Mouse (Mus musculus): ENCODE measurements around the gene Klrc2. TPM values are rescaled to one million over a fixed set of nuclear protein-coding genes. Genes with fewer than 3 reads are reported as not detected.

Gene Klrc2
- polyA plus RNA-seq, 1 experiment from 2014 or later, result 0.20 TPM

DNA sequence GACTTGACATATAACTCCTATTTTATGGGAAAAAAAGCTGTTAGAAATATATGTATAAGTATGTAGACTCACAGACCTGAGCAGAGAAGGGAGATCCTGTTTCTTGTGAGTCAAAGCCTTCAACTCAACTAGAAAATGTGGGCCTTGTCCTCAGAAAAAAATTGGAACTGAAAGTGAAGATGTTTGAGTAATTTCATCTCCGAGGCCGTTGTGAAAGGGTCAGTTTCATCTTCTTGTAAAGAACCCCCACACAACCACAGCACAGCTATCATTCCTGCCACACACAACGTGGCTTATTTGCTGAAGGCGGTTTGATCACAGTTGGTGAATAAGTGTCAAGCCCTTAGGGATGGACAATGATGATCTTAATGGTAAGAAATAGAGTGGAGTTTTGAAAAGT lies 36.8 kb downstream of the Klrc2 start, which contains the start of gene Klrk1:
TSS of gene Klrk1 (minus strand) at position 130 of the 400 bp plus-strand sequence.
- no peak for TF ChIP-seq CTCF (IDR thresholded peaks at IDR 0.05; ENCODE audit: low read depth)
- H3K4me2 ChIP-seq (replicated peaks; ENCODE audit: low read depth), result no peak within 1 kb of the TSS
- H3K4me1 ChIP-seq (replicated peaks; ENCODE audit: control insufficient read depth, insufficient read depth, low read length), result no peaks in the 10 kb centered on the region
- no peak within 1 kb of the TSS for H3K27ac ChIP-seq (ENCODE audit: low read depth, low read length)
- no peaks in the 10 kb centered on the region for H3K36me3 ChIP-seq (ENCODE audit: control insufficient read depth, insufficient read depth)
- H3K9me3 ChIP-seq (ENCODE audit: control insufficient read depth), result no peaks in the 10 kb centered on the region
- WGBS, result 75% methylated on average over 4 of the region's 4 CpGs
- no peaks in the 10 kb centered on the region for H3K27me3 ChIP-seq (replicated peaks; ENCODE audit: control insufficient read depth, insufficient read depth, low read length)
- ATAC-seq, result no peak
- no peak within 1 kb of the TSS for H3K9ac ChIP-seq (ENCODE audit: low read depth, low read length)
- H3K4me3 ChIP-seq (ENCODE audit: low read depth, low read length), result no peak within 1 kb of the TSS

DNA sequence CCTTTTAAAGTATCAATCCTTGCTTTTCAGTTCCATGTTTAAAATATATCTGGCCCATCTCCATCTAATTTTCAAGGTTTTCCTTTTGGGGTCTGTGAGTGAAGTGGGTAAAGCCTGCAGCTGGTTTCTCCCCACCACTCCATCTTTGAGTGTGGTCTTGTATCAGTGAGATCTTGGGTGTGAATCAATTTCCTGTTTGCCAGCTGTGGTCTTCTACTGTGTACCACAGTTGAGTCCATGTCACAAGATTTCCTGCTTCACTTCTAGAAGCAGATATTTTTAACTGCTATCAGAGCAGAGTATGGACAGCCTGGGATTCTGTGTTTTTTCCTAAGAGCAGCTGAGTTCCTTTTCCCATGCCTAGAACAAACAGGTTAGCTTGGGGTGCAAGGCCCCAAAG lies 52.1 kb downstream of the Klrc2 start:
- no peak for TF ChIP-seq CTCF (IDR thresholded peaks at IDR 0.05; ENCODE audit: low read depth)
- ATAC-seq, result no peak

More for the DNA sequence above, 52.1 kb downstream of the Klrc2 start:
- Histone ChIP-seq H3K27me3 (replicated peaks; ENCODE audit: control insufficient read depth, insufficient read depth, low read length) (no peaks in the 10 kb centered on the region), H3K9me3 (ENCODE audit: control insufficient read depth) (no peaks in the 10 kb centered on the region), H3K4me3 (ENCODE audit: low read depth, low read length) (no peak overlapping the region), H3K27ac (ENCODE audit: low read depth, low read length) (no peak overlapping the region), H3K4me2 (replicated peaks; ENCODE audit: low read depth) (no peak overlapping the region), H3K9ac (ENCODE audit: low read depth, low read length) (no peak overlapping the region), H3K36me3 (ENCODE audit: control insufficient read depth, insufficient read depth) (no peaks in the 10 kb centered on the region), H3K4me1 (replicated peaks; ENCODE audit: control insufficient read depth, insufficient read depth, low read length) (no peaks in the 10 kb centered on the region)

Small RNA genes within 50 kb of the gene (microRNA-seq; reads per million reads assigned to microRNA genes)
- not detected for gene Mir680-1

Other genes starting within 250 kb of the Klrc2 start
- gene Clec1a, start 208.7 kb downstream of the Klrc2 start, polyA plus RNA-seq (2015; fragmentation: Nextera tagmentation; extraction: Ambion mirVana), result 1.8 and 2.7 TPM in 2 replicates
- 0.07 and 0.13 TPM in 2 replicates for gene Olr1, start 153.5 kb downstream of the Klrc2 start, polyA plus RNA-seq (2015; fragmentation: Nextera tagmentation; extraction: Ambion mirVana)
- gene Tmem52b, start 148.1 kb downstream of the Klrc2 start, polyA plus RNA-seq (2015; fragmentation: Nextera tagmentation; extraction: Ambion mirVana), result 0.08 and 0.18 TPM in 2 replicates
- 30.7 and 31.8 TPM in 2 replicates for gene Gabarapl1, start 127.5 kb downstream of the Klrc2 start, polyA plus RNA-seq (2015; fragmentation: Nextera tagmentation; extraction: Ambion mirVana)
- gene Klre1, start 82.8 kb downstream of the Klrc2 start, polyA plus RNA-seq (2015; fragmentation: Nextera tagmentation; extraction: Ambion mirVana), result not detected in 2 replicates
- gene Klrd1, start 68.9 kb downstream of the Klrc2 start, polyA plus RNA-seq (2015; fragmentation: Nextera tagmentation; extraction: Ambion mirVana), result 0.99 and 1.4 TPM in 2 replicates
- 0.35 and 0.59 TPM in 2 replicates for gene Klrk1, start 36.8 kb downstream of the Klrc2 start, polyA plus RNA-seq (2015; fragmentation: Nextera tagmentation; extraction: Ambion mirVana)
- not detected in 2 replicates for gene Klrc3, start 17.4 kb downstream of the Klrc2 start, polyA plus RNA-seq (2015; fragmentation: Nextera tagmentation; extraction: Ambion mirVana)
- 0.09 and 0.29 TPM in 2 replicates for gene Klrc1, start 18.3 kb upstream of the Klrc2 start, polyA plus RNA-seq (2015; fragmentation: Nextera tagmentation; extraction: Ambion mirVana)
- gene Klri1, start 56.4 kb upstream of the Klrc2 start, polyA plus RNA-seq (2015; fragmentation: Nextera tagmentation; extraction: Ambion mirVana), result not detected in 2 replicates
- 0.04 and 0.05 TPM in 2 replicates for gene Klri2, start 79.8 kb upstream of the Klrc2 start, polyA plus RNA-seq (2015; fragmentation: Nextera tagmentation; extraction: Ambion mirVana)
- gene Gm156, start 123.6 kb upstream of the Klrc2 start, polyA plus RNA-seq (2015; fragmentation: Nextera tagmentation; extraction: Ambion mirVana), result not detected in 2 replicates
- gene Gm17631, start 202.0 kb upstream of the Klrc2 start, polyA plus RNA-seq (2015; fragmentation: Nextera tagmentation; extraction: Ambion mirVana), result not detected in 2 replicates
- gene Klra17, start 216.0 kb upstream of the Klrc2 start, polyA plus RNA-seq (2015; fragmentation: Nextera tagmentation; extraction: Ambion mirVana), result not detected in 2 replicates

All from intestine, postnatal 0 days (tissue).